Mouse (Mus musculus) limb, embryonic 10.5 days (tissue): ENCODE results near the gene Cdhr3. TPM values are rescaled to one million over a fixed set of nuclear protein-coding genes. Genes with fewer than 3 reads are reported as not detected.

Experiments used
- DNase-seq: peaks from one replicate; pipeline ENCODE4 v3.0.0-alpha.2; 2017; ENCODE audit warnings: low spot score
- H3K27ac ChIP-seq: fragments of 300-500 bp; sonication (generic); 2 replicates; pipeline ENCODE4 v1.5.1; 2016; ENCODE audit warnings: mild to moderate bottlenecking
- H3K27me3 ChIP-seq: fragments of 300-500 bp; sonication (generic); 2 replicates; pipeline ENCODE4 v1.6.1; 2016; ENCODE audit warnings: low read depth, mild to moderate bottlenecking; ENCODE audit not compliant: poor library complexity, severe bottlenecking
- H3K36me3 ChIP-seq: fragments of 300-500 bp; sonication (generic); 2 replicates; pipeline ENCODE4 v1.6.1; 2016; ENCODE audit warnings: mild to moderate bottlenecking, moderate library complexity
- H3K4me1 ChIP-seq: fragments of 300-500 bp; sonication (generic); 2 replicates; pipeline ENCODE4 v1.6.1; 2016
- H3K4me3 ChIP-seq: fragments of 300-500 bp; sonication (generic); 2 replicates; pipeline ENCODE4 v1.5.1; 2016; ENCODE audit warnings: mild to moderate bottlenecking, moderate library complexity
- H3K9me3 ChIP-seq: fragments of 300-500 bp; sonication (generic); replicated peaks from 2 replicates; pipeline ENCODE4 v1.6.1; 2016; ENCODE audit warnings: mild to moderate bottlenecking
- WGBS: fragments of 180-500 bp; shearing (Covaris S2); methylation state at CpG from one replicate; pipeline ENCODE4 v1.1.7; 2016; 5-methylcytosine and 5-hydroxymethylcytosine counted together
- polyA plus RNA-seq: library from polyadenylated mRNA; unstranded; fragments of >200 nt; fragmentation: Nextera tagmentation; extraction: Ambion mirVana; gene quantifications from 2 replicates; pipeline ENCODE4 v1.2.1, GENCODE M21; 2016

Gene Cdhr3
- polyA plus RNA-seq, 1 experiment from 2014 or later, result not detected

DNA sequence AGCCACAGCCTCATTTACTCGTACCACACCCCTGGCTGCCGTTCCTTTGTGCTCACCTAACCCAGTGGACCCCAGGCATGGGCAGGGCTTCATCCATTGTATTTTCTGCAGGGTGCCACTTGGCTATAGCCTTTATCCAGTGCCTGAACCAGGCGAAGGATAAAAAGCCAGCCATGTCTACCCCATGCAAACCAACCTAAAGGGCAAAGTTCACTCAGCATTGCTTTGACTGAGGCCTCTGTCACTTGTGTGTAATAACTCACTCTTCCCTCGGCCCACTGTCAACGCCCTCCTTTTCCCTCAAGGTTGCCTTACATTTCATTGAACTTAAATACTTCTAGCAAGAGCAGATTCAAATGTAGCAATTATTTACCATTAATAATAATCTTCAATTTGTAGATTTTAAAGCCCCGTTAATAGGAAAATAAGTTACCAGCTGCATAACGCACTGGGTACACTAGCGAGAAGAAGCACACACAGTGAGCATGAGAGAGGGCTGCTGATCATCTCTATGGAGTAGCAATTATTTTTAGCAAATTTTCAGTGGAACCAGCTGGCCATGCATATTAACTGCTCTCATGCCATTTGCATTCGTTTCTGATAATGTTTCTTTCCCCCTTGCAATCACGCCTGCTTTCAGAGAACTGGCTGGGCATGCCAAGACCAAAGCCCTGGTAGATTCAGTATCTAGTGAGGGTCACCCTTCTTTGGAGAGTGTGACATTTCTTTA is 13.9 kb upstream of the Cdhr3 start:
- H3K36me3 ChIP-seq, result no peaks in the 10 kb centered on the region
- no peaks in the 10 kb centered on the region for H3K27me3 ChIP-seq
- 86% methylated on average over 10 of the region's 10 CpGs for WGBS
- no peaks in the 10 kb centered on the region for H3K9me3 ChIP-seq
- peaks cover 18% of the 10 kb centered on the region for H3K4me1 ChIP-seq
- H3K27ac ChIP-seq, result no peak overlapping the region
- no peak for DNase-seq
- no peak overlapping the region for H3K4me3 ChIP-seq

DNA sequence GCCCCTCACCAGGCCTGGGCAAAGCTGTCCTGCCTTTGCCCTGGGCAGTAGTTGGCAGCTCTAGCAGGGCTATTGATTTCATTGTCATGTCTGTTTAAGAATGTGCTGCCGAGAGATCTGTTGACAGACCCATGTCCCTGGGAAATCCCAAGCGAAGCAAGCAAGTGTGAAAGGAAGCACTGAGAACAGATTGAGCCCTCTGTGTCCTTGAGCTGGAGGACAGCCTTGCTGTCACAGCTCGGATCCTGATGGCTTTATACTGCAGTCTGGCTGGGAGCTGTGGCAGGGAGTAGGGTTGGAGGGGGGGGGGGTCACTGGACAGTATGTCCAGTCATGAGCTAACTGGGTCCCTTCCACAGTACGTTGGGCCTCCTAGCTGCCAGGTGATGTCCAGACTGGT is 13.0 kb upstream of the Cdhr3 start:
- Histone ChIP-seq H3K27ac (no peak overlapping the region), H3K4me1 (peaks cover 11% of the 10 kb centered on the region), H3K36me3 (no peaks in the 10 kb centered on the region), H3K9me3 (no peaks in the 10 kb centered on the region), H3K27me3 (no peaks in the 10 kb centered on the region), H3K4me3 (no peak overlapping the region)
- WGBS, result 86% methylated on average over 4 of the region's 4 CpGs
- no peak for DNase-seq

DNA sequence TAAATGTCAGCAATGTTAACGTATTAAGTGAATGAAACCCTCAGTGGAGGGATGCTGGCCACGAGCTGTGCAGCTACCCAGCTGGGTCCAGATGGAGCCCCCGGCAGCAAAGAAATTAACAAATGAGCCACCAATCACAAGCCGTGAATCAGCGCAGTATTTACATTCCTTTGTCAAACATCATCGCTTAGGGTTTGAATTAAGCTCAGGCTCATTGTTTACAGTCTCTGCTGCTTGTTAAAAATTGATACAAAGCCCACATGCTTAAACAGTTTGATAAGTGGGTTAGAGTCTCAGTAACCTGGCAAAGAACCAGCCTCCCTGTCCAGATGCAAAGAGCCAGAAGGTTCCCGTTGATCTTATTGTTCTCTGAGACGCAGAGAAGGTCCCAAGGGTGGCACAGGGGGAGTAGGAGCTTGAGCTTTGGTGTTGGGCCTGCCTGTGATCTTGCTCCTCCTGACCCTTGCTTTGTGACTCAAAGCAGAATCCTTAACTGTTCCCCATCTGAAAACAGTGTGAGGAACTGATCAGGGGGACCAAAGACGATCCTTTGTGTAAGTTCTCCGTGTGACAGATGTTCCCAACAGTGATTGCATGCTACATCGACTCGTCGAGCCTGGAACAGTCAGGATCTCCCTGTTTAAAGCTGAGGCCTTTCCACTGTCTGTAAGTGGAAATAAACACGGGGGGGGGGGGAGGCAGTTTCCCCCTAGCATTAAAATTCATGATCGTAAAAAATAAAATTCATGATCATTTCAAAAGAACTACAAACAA is 9.9 kb upstream of the Cdhr3 start:
- H3K4me3 ChIP-seq, result no peak overlapping the region
- H3K27ac ChIP-seq, result no peak overlapping the region
- no peaks in the 10 kb centered on the region for H3K9me3 ChIP-seq
- no peaks in the 10 kb centered on the region for H3K36me3 ChIP-seq
- DNase-seq, result no peak
- H3K4me1 ChIP-seq, result peaks cover 9% of the 10 kb centered on the region
- WGBS, result 78% methylated on average over 15 of the region's 15 CpGs
- no peaks in the 10 kb centered on the region for H3K27me3 ChIP-seq

DNA sequence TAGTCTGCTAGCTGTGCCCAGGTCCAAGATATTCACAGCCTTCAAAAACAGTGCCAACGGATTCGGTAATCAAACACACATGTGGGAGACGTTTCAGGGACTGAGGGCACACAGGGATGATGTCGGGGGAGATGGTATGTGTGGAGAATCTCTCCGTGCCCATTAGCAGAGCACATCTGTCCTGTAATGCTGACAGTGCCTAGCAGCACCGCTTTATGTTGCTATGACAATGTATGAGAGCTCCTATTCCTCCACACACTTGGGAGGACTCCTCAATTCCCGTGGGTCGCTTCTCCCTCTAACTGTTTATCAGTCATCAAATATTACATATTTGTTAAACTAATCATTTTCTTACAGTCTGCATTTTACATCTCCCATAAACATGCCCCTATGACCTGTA is 9.0 kb upstream of the Cdhr3 start:
- H3K4me1 ChIP-seq, result peaks cover 9% of the 10 kb centered on the region
- no peak for DNase-seq
- no peaks in the 10 kb centered on the region for H3K9me3 ChIP-seq
- no peak overlapping the region for H3K4me3 ChIP-seq
- 85% methylated on average over 8 of the region's 8 CpGs for WGBS
- H3K27me3 ChIP-seq, result no peaks in the 10 kb centered on the region
- no peaks in the 10 kb centered on the region for H3K36me3 ChIP-seq
- H3K27ac ChIP-seq, result no peak overlapping the region

DNA sequence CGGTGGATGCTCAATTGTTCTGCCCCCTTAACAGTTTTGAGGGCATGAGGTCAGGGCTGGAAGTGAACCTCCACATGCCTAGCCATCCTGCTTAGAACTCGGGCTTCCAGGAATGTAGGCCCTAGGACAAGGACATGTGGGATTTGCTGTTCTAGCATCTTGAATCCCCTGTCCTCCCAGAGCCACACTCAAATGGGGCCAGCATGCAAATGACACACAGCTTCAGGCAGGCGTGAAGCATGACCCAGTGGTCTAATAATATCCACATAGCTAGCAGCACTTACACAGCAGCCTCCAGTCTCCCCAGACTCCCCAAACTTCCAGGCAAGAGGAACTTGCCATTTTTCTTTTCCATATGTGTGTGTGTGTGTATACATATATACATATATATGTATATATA is 3.3 kb upstream of the Cdhr3 start:
- WGBS, result 78% methylated on average over 3 of the region's 3 CpGs
- no peaks in the 10 kb centered on the region for H3K36me3 ChIP-seq
- H3K27ac ChIP-seq, result no peak overlapping the region
- 0 out of 2 replicates have a peak, but pooled peaks cover 5% of the 10 kb centered on the region for H3K4me1 ChIP-seq
- no peaks in the 10 kb centered on the region for H3K9me3 ChIP-seq
- no peak overlapping the region for H3K4me3 ChIP-seq
- H3K27me3 ChIP-seq, result no peaks in the 10 kb centered on the region
- DNase-seq, result no peak

DNA sequence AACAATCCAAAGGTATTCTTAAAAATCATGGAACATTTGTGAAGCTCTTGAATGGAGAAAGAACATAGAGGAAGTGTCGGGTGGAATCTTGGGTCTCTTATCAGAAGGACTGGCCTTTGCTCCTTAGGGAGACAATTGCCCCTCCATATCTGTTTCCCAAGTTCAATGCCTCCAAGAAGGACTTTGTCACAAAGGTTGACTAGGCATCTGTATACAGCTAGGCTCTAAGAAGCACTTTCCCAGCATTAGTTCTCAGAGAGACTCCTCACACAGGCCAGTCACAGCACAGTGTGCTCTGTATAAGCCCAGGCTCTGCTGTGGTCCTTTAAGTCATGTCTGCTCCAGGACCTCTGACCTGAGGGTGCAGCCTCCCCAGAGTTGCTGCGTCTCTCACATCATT is 479 bp downstream of the Cdhr3 start:
- H3K9me3 ChIP-seq, result no peaks in the 10 kb centered on the region
- H3K36me3 ChIP-seq, result no peaks in the 10 kb centered on the region
- no peak overlapping the region for H3K27ac ChIP-seq
- no peak overlapping the region for H3K4me3 ChIP-seq
- 77% methylated on average over 2 of the region's 2 CpGs for WGBS
- H3K27me3 ChIP-seq, result no peaks in the 10 kb centered on the region
- DNase-seq, result no peak
- 0 out of 2 replicates have a peak, but pooled peaks cover 5% of the 10 kb centered on the region for H3K4me1 ChIP-seq

DNA sequence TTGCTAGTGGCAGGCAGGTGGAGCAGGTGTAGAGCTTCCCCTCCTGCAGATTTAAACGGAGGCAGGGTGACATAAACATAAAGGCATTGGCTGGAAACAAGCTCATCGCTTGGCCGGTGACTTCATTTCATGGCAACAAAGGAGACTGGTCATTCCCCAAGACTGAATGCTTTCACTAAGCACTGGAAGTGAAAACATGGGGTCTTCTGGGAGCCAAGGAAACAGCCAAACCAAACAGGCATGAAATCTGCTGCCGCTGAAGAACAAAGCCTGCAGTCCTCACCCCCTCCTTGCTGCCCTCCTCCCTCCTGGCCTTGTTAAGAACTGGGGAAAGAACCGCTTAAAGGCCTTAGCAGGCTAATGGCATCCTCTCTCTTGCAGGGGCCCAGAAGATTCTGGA is 6.5 kb downstream of the Cdhr3 start:
- Histone ChIP-seq H3K4me3 (no peak overlapping the region), H3K9me3 (no peaks in the 10 kb centered on the region), H3K27me3 (no peaks in the 10 kb centered on the region), H3K36me3 (no peaks in the 10 kb centered on the region), H3K4me1 (no peaks in the 10 kb centered on the region), H3K27ac (no peak overlapping the region)
- DNase-seq, result no peak
- 75% methylated on average over 5 of the region's 5 CpGs for WGBS

DNA sequence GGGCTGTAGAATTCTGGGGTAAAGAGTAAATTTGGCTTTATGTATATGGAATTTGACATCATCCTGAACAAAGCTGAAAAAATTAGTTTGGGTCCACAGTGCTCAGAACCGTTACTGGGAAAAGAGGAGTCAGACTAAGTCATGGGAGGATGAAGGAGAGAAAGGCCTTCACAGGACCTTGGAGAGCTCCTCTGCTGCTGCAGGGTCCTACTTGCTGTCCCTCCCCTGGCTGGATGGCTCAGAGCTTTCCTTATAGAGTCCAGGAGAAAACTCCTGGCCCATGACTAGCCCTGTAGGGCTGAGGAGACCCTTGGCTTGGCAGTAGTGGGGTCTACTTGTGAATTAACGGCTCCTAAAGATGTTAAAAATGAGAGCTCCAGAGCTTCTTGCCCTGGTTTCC is 8.0 kb downstream of the Cdhr3 start:
- 33% methylated on average over 2 of the region's 2 CpGs for WGBS
- H3K27ac ChIP-seq, result no peak overlapping the region
- H3K4me1 ChIP-seq, result peaks cover 4% of the 10 kb centered on the region; the same call in 1 of the 2 replicates
- H3K4me3 ChIP-seq, result no peak overlapping the region
- H3K9me3 ChIP-seq, result no peaks in the 10 kb centered on the region
- no peaks in the 10 kb centered on the region for H3K27me3 ChIP-seq
- peak; percentile 54 for DNase-seq
- no peaks in the 10 kb centered on the region for H3K36me3 ChIP-seq

DNA sequence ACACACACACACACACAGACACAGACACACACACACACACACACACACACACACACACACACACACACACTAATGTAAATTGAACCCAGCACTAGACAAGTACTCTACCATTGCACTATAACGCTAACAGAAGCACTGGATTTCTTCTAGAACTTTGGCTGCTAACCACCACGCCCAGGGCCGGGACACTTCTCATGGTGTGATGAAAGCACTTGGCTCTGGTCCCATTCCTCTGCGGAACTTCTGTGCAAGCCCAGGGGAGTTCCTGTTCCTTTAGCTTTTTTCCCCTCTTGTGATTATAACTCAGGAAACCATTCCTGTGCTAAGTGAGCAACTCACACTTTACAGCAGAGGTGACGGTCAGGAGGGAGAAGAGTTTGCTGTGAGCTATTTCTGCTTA is 9.3 kb downstream of the Cdhr3 start:
- no peaks in the 10 kb centered on the region for H3K27me3 ChIP-seq
- no peaks in the 10 kb centered on the region for H3K9me3 ChIP-seq
- 76% methylated on average over 5 of the region's 5 CpGs for WGBS
- no peak overlapping the region for H3K27ac ChIP-seq
- H3K4me3 ChIP-seq, result no peak overlapping the region
- no peak for DNase-seq
- no peaks in the 10 kb centered on the region for H3K36me3 ChIP-seq
- peaks cover 4% of the 10 kb centered on the region; the same call in 1 of the 2 replicates for H3K4me1 ChIP-seq

DNA sequence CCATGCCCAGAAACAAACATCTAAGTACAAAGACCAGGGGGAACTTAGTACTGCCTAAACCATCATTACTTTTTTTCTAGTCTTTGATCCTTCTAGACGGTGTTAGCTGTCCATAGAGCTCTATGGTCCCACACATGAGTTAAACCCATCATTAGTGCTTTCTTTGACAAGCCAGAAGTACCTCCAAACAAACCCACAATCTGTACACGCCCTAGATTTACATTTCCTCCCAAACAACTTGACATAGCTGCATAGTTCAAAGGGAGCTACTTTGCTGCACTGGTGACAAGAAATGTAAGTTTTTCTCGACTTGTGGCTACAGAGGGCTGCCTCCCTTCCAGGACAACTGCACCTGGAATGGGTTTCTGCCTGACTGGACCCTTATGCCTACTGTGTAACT is 16.4 kb downstream of the Cdhr3 start:
- peaks cover 8% of the 10 kb centered on the region; the same call in 1 of the 2 replicates for H3K4me1 ChIP-seq
- 43% methylated on average over 3 of the region's 3 CpGs for WGBS
- H3K9me3 ChIP-seq, result no peaks in the 10 kb centered on the region
- no peaks in the 10 kb centered on the region for H3K36me3 ChIP-seq
- H3K27me3 ChIP-seq, result no peaks in the 10 kb centered on the region
- no peak overlapping the region for H3K27ac ChIP-seq
- H3K4me3 ChIP-seq, result no peak overlapping the region
- DNase-seq, result no peak

DNA sequence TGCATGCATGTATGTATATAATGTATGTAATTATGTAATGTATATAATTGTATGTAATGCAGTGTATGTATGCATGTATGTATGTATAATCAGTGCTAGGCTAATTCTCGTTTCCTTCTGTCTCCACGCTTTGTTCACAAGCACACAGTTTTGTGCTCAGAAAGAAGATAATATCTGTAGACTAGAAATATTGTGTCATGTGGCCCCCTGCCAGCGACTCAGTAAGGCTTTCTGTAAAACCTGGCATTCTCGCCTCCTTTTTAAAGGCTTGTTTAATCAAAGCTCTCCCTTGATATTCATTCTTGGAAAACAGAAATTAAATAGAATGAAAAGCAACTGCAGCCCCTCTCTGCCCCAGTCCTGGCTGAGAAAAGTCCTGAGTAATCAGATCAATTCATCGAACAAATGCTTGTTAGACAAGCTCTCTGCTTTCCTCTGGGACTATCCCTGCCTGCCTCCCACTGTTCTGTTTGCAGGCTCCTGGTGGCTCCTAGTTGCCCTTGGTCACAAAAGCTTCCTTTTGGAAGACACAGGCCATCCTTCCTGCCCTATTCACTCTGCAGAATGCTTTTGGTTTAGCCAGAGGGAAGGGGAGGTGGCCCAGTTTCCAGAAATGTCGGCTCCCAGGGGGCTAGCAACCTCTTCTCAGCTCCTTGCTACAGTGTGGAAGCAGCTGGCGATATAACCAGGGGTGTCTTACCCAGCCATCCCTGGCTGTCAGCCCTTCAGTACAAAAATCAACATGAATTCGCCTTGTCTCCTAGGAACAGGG is 20.6 kb downstream of the Cdhr3 start:
- Histone ChIP-seq H3K36me3 (no peaks in the 10 kb centered on the region), H3K27me3 (no peaks in the 10 kb centered on the region), H3K4me3 (no peak overlapping the region), H3K4me1 (peaks cover 4% of the 10 kb centered on the region; the same call in 1 of the 2 replicates), H3K27ac (no peak overlapping the region), H3K9me3 (no peaks in the 10 kb centered on the region)
- 79% methylated on average over 8 of the region's 8 CpGs for WGBS
- DNase-seq, result peak; percentile 23

DNA sequence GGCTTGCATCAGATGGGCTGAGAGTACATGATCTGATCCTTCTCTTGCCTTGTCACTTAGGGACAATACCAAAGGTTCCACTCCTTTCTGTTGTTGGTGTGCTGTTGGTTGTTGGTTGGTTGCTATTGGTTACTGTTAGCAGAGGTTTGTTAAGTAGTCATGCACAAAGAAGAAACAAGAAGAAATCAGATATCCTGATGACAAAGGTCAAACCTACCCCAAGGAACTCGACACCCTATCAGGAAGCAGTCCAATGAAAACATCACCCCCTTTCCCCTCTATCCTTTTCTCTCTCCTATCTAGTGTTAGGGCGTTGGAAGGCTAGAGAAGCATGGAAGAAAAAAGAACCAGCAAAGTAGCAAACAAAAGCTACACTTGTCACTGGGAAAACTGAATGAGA is 23.7 kb downstream of the Cdhr3 start:
- Histone ChIP-seq H3K27ac (no peak overlapping the region), H3K9me3 (no peaks in the 10 kb centered on the region), H3K27me3 (no peaks in the 10 kb centered on the region), H3K4me1 (no peaks in the 10 kb centered on the region), H3K36me3 (no peaks in the 10 kb centered on the region), H3K4me3 (no peak overlapping the region)
- 71% methylated on average over 2 of the region's 2 CpGs for WGBS
- no peak for DNase-seq

DNA sequence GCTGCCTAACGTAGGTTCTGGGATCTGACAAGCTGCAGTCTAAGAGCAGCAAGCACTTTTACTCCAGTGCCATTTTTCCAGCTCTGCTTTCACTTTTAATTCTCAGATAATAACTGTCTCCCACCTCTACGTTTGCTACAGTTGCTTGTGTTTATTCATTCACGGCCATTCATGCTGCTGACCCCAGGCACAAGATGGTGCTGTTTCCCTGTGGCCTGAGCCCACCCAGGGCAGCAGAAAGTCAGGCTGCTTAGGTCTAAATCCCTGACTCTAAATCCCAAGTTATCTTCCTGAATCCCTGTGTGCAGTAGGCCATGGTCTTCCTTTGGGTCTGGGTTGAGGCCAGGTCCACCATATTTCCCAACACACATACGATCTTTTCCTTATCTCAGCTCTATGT is 26.3 kb downstream of the Cdhr3 start:
- Histone ChIP-seq H3K9me3 (no peaks in the 10 kb centered on the region), H3K36me3 (no peaks in the 10 kb centered on the region), H3K27me3 (no peaks in the 10 kb centered on the region), H3K4me3 (no peak overlapping the region), H3K4me1 (peaks cover 10% of the 10 kb centered on the region), H3K27ac (no peak overlapping the region)
- 69% methylated on average over 4 of the region's 4 CpGs for WGBS
- no peak for DNase-seq
